Comparison of ENCODE assay signal across 27 mouse cellular contexts in genomic region chr12:35284345-35284744, GRCm38 (mm10).
DNase-seq lines count a peak whose midpoint lies in the region; ATAC-seq and TF ChIP-seq lines count a peak whose summit lies in the region.
"Had no signal": no experiment of that assay in that cellular context is flagged by ENCODE, and none has a peak within 500 bp of the region (broad histone marks: within the 10 kb centered on the region; RNA-seq: fewer than 3 reads in every experiment).

No protein-coding gene starts in this region.

- no peak overlapping the region for H3K9ac ChIP-seq in hindbrain, postnatal 0 days (replicated peaks; ENCODE audit: low read length)
- no peak overlapping the region for H3K9ac ChIP-seq in hindbrain, embryonic 16.5 days (ENCODE audit: low read depth, low read length)
- no peak overlapping the region for H3K9ac ChIP-seq in lung, embryonic 15.5 days
- H3K9ac ChIP-seq in lung, postnatal 0 days (replicated peaks; ENCODE audit: low read depth) = no peak overlapping the region
- H3K9ac ChIP-seq in stomach, embryonic 16.5 days (ENCODE audit: low read length) = no peak overlapping the region
- H3K9ac ChIP-seq in heart, embryonic 12.5 days = no peak overlapping the region
- H3K9ac ChIP-seq: embryonic facial prominence, embryonic 13.5 days; hindbrain, embryonic 13.5 days; limb, embryonic 15.5 days had no signal

- no peaks in the 10 kb centered on the region for H3K9me3 ChIP-seq in hindbrain, postnatal 0 days (ENCODE audit: low read length)
- H3K9me3 ChIP-seq in hindbrain, embryonic 16.5 days (ENCODE audit: control insufficient read depth, low read length) = no peaks in the 10 kb centered on the region
- H3K9me3 ChIP-seq in lung, embryonic 15.5 days = no peaks in the 10 kb centered on the region
- H3K9me3 ChIP-seq in lung, postnatal 0 days (ENCODE audit: low read length) = no peaks in the 10 kb centered on the region
- no peaks in the 10 kb centered on the region for H3K9me3 ChIP-seq in stomach, embryonic 16.5 days (replicated peaks; ENCODE audit: control insufficient read depth, low read length)
- H3K9me3 ChIP-seq in heart, embryonic 12.5 days (replicated peaks) = no peaks in the 10 kb centered on the region
- H3K9me3 ChIP-seq: embryonic facial prominence, embryonic 13.5 days; hindbrain, embryonic 13.5 days; limb, embryonic 10.5 days; limb, embryonic 15.5 days had no signal

- H3K4me2 ChIP-seq in hindbrain, postnatal 0 days (ENCODE audit: low read depth, low read length) = no peak overlapping the region
- H3K4me2 ChIP-seq in hindbrain, embryonic 16.5 days (ENCODE audit: low read length) = no peak overlapping the region
- H3K4me2 ChIP-seq in lung, embryonic 15.5 days = no peak overlapping the region
- H3K4me2 ChIP-seq in lung, postnatal 0 days (replicated peaks; ENCODE audit: low read depth, low read length) = no peak overlapping the region
- no peak overlapping the region for H3K4me2 ChIP-seq in stomach, embryonic 16.5 days (ENCODE audit: low read depth, low read length)
- no peak overlapping the region for H3K4me2 ChIP-seq in heart, embryonic 12.5 days
- H3K4me2 ChIP-seq: embryonic facial prominence, embryonic 13.5 days; heart, embryonic 11.5 days; hindbrain, embryonic 13.5 days; limb, embryonic 15.5 days; midbrain, embryonic 11.5 days had no signal

- H3K27me3 ChIP-seq in hindbrain, postnatal 0 days (ENCODE audit: insufficient read depth, low read length) = no peaks in the 10 kb centered on the region
- H3K27me3 ChIP-seq in hindbrain, embryonic 16.5 days (replicated peaks; ENCODE audit: control insufficient read depth, insufficient read depth, low read length) = no peaks in the 10 kb centered on the region
- no peaks in the 10 kb centered on the region for H3K27me3 ChIP-seq in lung, embryonic 15.5 days
- no peaks in the 10 kb centered on the region for H3K27me3 ChIP-seq in lung, postnatal 0 days (replicated peaks; ENCODE audit: insufficient read depth, low read length)
- no peaks in the 10 kb centered on the region for H3K27me3 ChIP-seq in stomach, embryonic 16.5 days (ENCODE audit: control insufficient read depth, insufficient read depth, low read length)
- no peaks in the 10 kb centered on the region for H3K27me3 ChIP-seq in heart, embryonic 12.5 days (replicated peaks)
- H3K27me3 ChIP-seq: embryonic facial prominence, embryonic 13.5 days; hindbrain, embryonic 13.5 days; limb, embryonic 15.5 days had no signal

- 54% methylated on average over 2 of the region's 2 CpGs for WGBS in hindbrain, postnatal 0 days
- 56% methylated on average over 2 of the region's 2 CpGs for WGBS in hindbrain, embryonic 16.5 days
- WGBS in lung, embryonic 15.5 days = 22% methylated on average over 2 of the region's 2 CpGs
- WGBS in lung, postnatal 0 days = 9% methylated on average over 2 of the region's 2 CpGs
- WGBS in stomach, embryonic 16.5 days = 37% methylated on average over 2 of the region's 2 CpGs
- 40% methylated on average over 2 of the region's 2 CpGs for WGBS in heart, embryonic 12.5 days

- no peak for ATAC-seq in hindbrain, postnatal 0 days
- no peak for ATAC-seq in hindbrain, embryonic 16.5 days
- peak; percentile 77; the same call in 1 of the 2 replicates for ATAC-seq in lung, embryonic 15.5 days (ENCODE audit: borderline replicate concordance, extremely low read depth, low FRiP score, low TSS enrichment)
- ATAC-seq in lung, postnatal 0 days = peak; percentile 61
- ATAC-seq in stomach, embryonic 16.5 days (ENCODE audit: insufficient read depth, low FRiP score) = peak; percentile 73
- no peak for ATAC-seq in heart, embryonic 12.5 days (ENCODE audit: insufficient number of reproducible peaks, low FRiP score)
- ATAC-seq: forebrain, embryonic 16.5 days; inflammation-experienced regulatory T-cells, adult 6 months; midbrain, embryonic 16.5 days had no signal

- no peaks in the 10 kb centered on the region for H3K4me1 ChIP-seq in hindbrain, postnatal 0 days (ENCODE audit: insufficient read depth, low read length)
- no peaks in the 10 kb centered on the region for H3K4me1 ChIP-seq in hindbrain, embryonic 16.5 days (ENCODE audit: control insufficient read depth, insufficient read depth, low read depth, low read length)
- H3K4me1 ChIP-seq in lung, embryonic 15.5 days = peaks cover 11% of the 10 kb centered on the region
- no peaks in the 10 kb centered on the region; the same call in 1 of the 2 replicates for H3K4me1 ChIP-seq in lung, postnatal 0 days (ENCODE audit: insufficient read depth, low read depth, low read length)
- H3K4me1 ChIP-seq in stomach, embryonic 16.5 days (ENCODE audit: control insufficient read depth, insufficient read depth, low read length) = no peaks in the 10 kb centered on the region; the same call in 1 of the 2 replicates
- no peaks in the 10 kb centered on the region for H3K4me1 ChIP-seq in heart, embryonic 12.5 days (replicated peaks)

- no peak for DNase-seq in hindbrain, postnatal 0 days (ENCODE audit: low spot score)
- no peak for DNase-seq in lung, adult 18-20 months
- no peak for DNase-seq in lung, postnatal 0 days (ENCODE audit: low spot score)
- DNase-seq in kidney, postnatal 10 days = no peak
- DNase-seq: cerebellum, adult 11 months; cerebellum, adult 9-11 months; embryo, embryonic 11 days; gastrocnemius, adult 2 months; gastrocnemius, postnatal 36 days; heart, postnatal 4 days; kidney, postnatal 14 days; layer of hippocampus, adult 9-11 months; right cerebral cortex, postnatal 25 days had no signal

- 0 out of 2 replicates have a peak overlapping the region, but pooled peaks have one; percentile 1 for H3K27ac ChIP-seq in hindbrain, postnatal 0 days
- no peak overlapping the region for H3K27ac ChIP-seq in hindbrain, embryonic 16.5 days (ENCODE audit: low read depth, low read length)
- peak overlapping the region; percentile 61 for H3K27ac ChIP-seq in lung, embryonic 15.5 days
- H3K27ac ChIP-seq in lung, postnatal 0 days (ENCODE audit: low read length) = no peak overlapping the region
- 0 out of 2 replicates have a peak overlapping the region, but pooled peaks have one; percentile 13 for H3K27ac ChIP-seq in stomach, embryonic 16.5 days (ENCODE audit: low read length)
- no peak overlapping the region for H3K27ac ChIP-seq in heart, embryonic 12.5 days (ENCODE audit: poor library complexity, severe bottlenecking)
- H3K27ac ChIP-seq: embryonic facial prominence, embryonic 13.5 days; hindbrain, embryonic 13.5 days; limb, embryonic 10.5 days; limb, embryonic 15.5 days had no signal

- TF ChIP-seq EP300 in lung, postnatal 0 days (IDR thresholded peaks at IDR 0.05) = no peak

- no peak overlapping the region for H3K4me3 ChIP-seq in hindbrain, postnatal 0 days (ENCODE audit: low read length)
- H3K4me3 ChIP-seq in hindbrain, embryonic 16.5 days (ENCODE audit: low read length) = no peak overlapping the region
- no peak overlapping the region for H3K4me3 ChIP-seq in lung, embryonic 15.5 days
- no peak overlapping the region for H3K4me3 ChIP-seq in lung, postnatal 0 days (ENCODE audit: low read depth, low read length)
- no peak overlapping the region for H3K4me3 ChIP-seq in stomach, embryonic 16.5 days (replicated peaks; ENCODE audit: low read length)
- no peak overlapping the region for H3K4me3 ChIP-seq in heart, embryonic 12.5 days
- H3K4me3 ChIP-seq: embryonic facial prominence, embryonic 13.5 days; erythroblast, embryonic 14.5 days; gastrocnemius, adult 2 months; hindbrain, embryonic 13.5 days; limb, embryonic 10.5 days; limb, embryonic 15.5 days had no signal

- no peaks in the 10 kb centered on the region for H3K36me3 ChIP-seq in hindbrain, postnatal 0 days (ENCODE audit: insufficient read depth, low read length)
- H3K36me3 ChIP-seq in hindbrain, embryonic 16.5 days (ENCODE audit: control insufficient read depth, insufficient read depth, low read length) = no peaks in the 10 kb centered on the region
- no peaks in the 10 kb centered on the region for H3K36me3 ChIP-seq in lung, embryonic 15.5 days
- no peaks in the 10 kb centered on the region for H3K36me3 ChIP-seq in lung, postnatal 0 days (ENCODE audit: insufficient read depth, low read length)
- no peaks in the 10 kb centered on the region for H3K36me3 ChIP-seq in stomach, embryonic 16.5 days (ENCODE audit: control insufficient read depth, insufficient read depth, low read length)
- no peaks in the 10 kb centered on the region for H3K36me3 ChIP-seq in heart, embryonic 12.5 days
- H3K36me3 ChIP-seq: embryonic facial prominence, embryonic 13.5 days; hindbrain, embryonic 13.5 days; limb, embryonic 10.5 days; limb, embryonic 15.5 days had no signal

- TF ChIP-seq CTCF in hindbrain, postnatal 0 days (IDR thresholded peaks at IDR 0.05; ENCODE audit: low read depth) = no peak
- TF ChIP-seq CTCF in lung, postnatal 0 days (IDR thresholded peaks at IDR 0.05) = no peak

Comparison
In these comparisons a context has a peak if more than half of its experiments do, and no peak if none do; other contexts are left out.
1. H3K27ac ChIP-seq: peak in hindbrain, postnatal 0 days (single experiment), lung, embryonic 15.5 days (single experiment) and stomach, embryonic 16.5 days (single experiment); none in hindbrain, embryonic 16.5 days (single experiment), lung, postnatal 0 days (single experiment) and heart, embryonic 12.5 days (single experiment).
2. ATAC-seq: peak in lung, embryonic 15.5 days (single experiment), lung, postnatal 0 days (single experiment) and stomach, embryonic 16.5 days (single experiment); none in hindbrain, postnatal 0 days (single experiment), hindbrain, embryonic 16.5 days (single experiment) and heart, embryonic 12.5 days (single experiment).